Mouse (Mus musculus) intestine, postnatal 0 days (tissue): ENCODE measurements around the gene Gm9964. TPM values are rescaled to one million over a fixed set of nuclear protein-coding genes. Genes with fewer than 3 reads are reported as not detected.

Experiments used
- ATAC-seq: fragments of 200-750 bp; cut with Nextera tagmentation; 2 replicates; pipeline ENCODE4 v1.8.0; 2017; ENCODE audit warnings: mild to moderate bottlenecking, moderate TSS enrichment, moderate library complexity
- H3K27ac ChIP-seq: fragments of 300-500 bp; sonication (generic); 2 replicates; pipeline ENCODE4 v1.5.1; 2014; ENCODE audit warnings: mild to moderate bottlenecking, low read depth, low read length, moderate library complexity
- H3K27me3 ChIP-seq: fragments of 300-500 bp; sonication (generic); replicated peaks from 2 replicates; pipeline ENCODE4 v1.6.1; 2014; ENCODE audit warnings: low read length, mixed read lengths; ENCODE audit not compliant: control insufficient read depth, insufficient read depth
- H3K36me3 ChIP-seq: fragments of 300-500 bp; sonication (generic); 2 replicates; pipeline ENCODE4 v1.6.1; 2014; ENCODE audit warnings: mild to moderate bottlenecking, moderate library complexity; ENCODE audit not compliant: control insufficient read depth, insufficient read depth
- H3K4me1 ChIP-seq: fragments of 300-500 bp; sonication (generic); replicated peaks from 2 replicates; pipeline ENCODE4 v1.6.1; 2014; ENCODE audit warnings: antibody characterized with exemption, low read length, mixed read lengths; ENCODE audit not compliant: control insufficient read depth, insufficient read depth
- H3K4me2 ChIP-seq: fragments of 300-500 bp; sonication (generic); replicated peaks from 2 replicates; pipeline ENCODE4 v1.6.1; 2014; ENCODE audit warnings: low read depth, mild to moderate bottlenecking, moderate library complexity
- H3K4me3 ChIP-seq: fragments of 300-500 bp; sonication (generic); 2 replicates; pipeline ENCODE4 v1.5.1; 2014; ENCODE audit warnings: low read depth, low read length
- H3K9ac ChIP-seq: fragments of 300-500 bp; sonication (generic); 2 replicates; pipeline ENCODE4 v1.6.1; 2014; ENCODE audit warnings: mild to moderate bottlenecking, low read depth, low read length
- H3K9me3 ChIP-seq: fragments of 300-500 bp; sonication (generic); 2 replicates; pipeline ENCODE4 v1.6.1; 2016; ENCODE audit warnings: mixed run types; ENCODE audit not compliant: control insufficient read depth
- CTCF ChIP-seq: sonication (generic); IDR thresholded peaks from 2 replicates; pipeline ENCODE4 v1.5.1; 2016; ENCODE audit warnings: low read depth, mild to moderate bottlenecking, control low read depth, antibody characterized with exemption, moderate library complexity
- WGBS: fragments of 180-500 bp; shearing (Covaris S2); extraction: QIAGEN DNeasy Blood & Tissue Kit; methylation state at CpG from one replicate; pipeline ENCODE4 v1.1.7; 2014; 5-methylcytosine and 5-hydroxymethylcytosine counted together
- polyA plus RNA-seq: library from polyadenylated mRNA; unstranded; fragments of >200 nt; fragmentation: Nextera tagmentation; extraction: Ambion mirVana; gene quantifications from 2 replicates; pipeline ENCODE4 v1.2.1, GENCODE M21; 2015

The Gm9964 gene
- polyA plus RNA-seq, 1 experiment from 2014 or later = not detected

GRCm38 (mm10) chr11:79287447-79287846, 9.3 kb downstream of the Gm9964 start:
- no peak overlapping the region for H3K4me2 ChIP-seq
- no peak for TF ChIP-seq CTCF
- H3K9me3 ChIP-seq = no peaks in the 10 kb centered on the region
- WGBS = 47% methylated on average over 6 of the region's 6 CpGs
- no peak overlapping the region for H3K9ac ChIP-seq
- H3K27me3 ChIP-seq = no peaks in the 10 kb centered on the region
- no peak overlapping the region for H3K4me3 ChIP-seq
- peak; percentile 20; the same call in 1 of the 2 replicates for ATAC-seq
- peak overlapping the region; percentile 35; the same call in 1 of the 2 replicates for H3K27ac ChIP-seq
- peaks cover 11% of the 10 kb centered on the region; the same call in 1 of the 2 replicates for H3K4me1 ChIP-seq
- H3K36me3 ChIP-seq = no peaks in the 10 kb centered on the region

DNA sequence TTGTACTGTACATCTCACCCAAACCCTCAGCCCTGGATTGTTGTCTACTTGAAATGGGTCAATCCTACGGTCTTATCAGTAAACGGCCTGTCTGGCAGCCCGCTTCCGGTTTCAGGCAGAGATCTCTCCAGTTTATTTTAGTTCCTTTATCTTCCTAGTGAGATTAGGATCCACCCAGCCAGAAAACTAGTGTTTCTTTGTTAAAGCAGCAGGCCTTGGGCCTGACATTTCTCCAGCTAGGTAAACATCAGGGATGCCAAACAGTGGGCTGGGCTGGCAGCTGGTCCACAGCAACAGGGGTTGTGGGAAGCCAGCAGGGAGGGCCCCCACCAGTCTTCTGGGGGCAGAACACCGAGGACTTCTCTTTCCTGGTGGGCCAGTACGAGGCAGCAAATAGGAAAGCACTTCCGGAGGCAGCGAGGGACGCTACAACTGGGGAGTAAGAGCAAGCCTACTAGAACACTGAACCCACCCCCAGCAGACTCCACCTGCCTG, 10.4 kb downstream of the Gm9964 start:
- 35% methylated on average over 9 of the region's 9 CpGs for WGBS
- Histone ChIP-seq H3K4me2 (no peak overlapping the region), H3K27me3 (no peaks in the 10 kb centered on the region), H3K9ac (no peak overlapping the region), H3K4me1 (peaks cover 11% of the 10 kb centered on the region; the same call in 1 of the 2 replicates), H3K27ac (no peak overlapping the region), H3K4me3 (no peak overlapping the region), H3K36me3 (no peaks in the 10 kb centered on the region), H3K9me3 (no peaks in the 10 kb centered on the region)
- no peak for TF ChIP-seq CTCF
- no peak for ATAC-seq

DNA sequence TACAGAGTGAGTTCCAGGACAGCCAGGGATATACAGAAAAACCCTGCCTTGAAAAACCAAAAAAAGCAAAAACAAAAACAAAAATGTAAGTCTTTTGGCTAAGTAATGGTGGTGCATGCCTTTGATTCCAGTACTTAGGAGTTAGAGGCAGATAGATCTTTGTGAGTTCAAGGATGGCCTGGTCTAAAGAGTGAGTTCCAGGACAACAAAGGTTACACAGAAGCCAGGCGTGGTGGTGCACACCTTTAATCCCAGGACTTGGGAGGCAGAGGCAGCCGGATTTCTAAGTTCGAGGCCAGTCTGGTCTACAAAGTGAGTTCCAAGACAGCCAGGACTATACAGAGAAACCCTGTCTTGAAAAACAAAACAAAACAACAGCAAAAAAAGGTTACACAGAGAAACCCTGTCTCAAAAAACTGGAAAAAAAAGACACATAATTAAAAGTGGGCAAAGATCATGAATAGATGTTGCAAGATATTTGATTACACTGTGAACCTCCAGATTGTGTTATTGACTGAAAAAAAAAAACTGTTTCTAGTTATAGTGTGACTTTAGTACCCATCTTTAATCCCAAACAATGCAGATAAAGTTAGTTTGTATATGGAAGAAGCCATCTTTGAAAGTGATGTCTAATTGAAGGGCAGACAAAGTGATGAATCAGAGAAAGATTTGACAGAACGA, 13.2 kb downstream of the Gm9964 start:
- Histone ChIP-seq H3K4me2 (no peak overlapping the region), H3K27me3 (no peaks in the 10 kb centered on the region)
- WGBS = 98% methylated on average over 4 of the region's 4 CpGs

GRCm38 (mm10) chr11:79281396-79281795, 15.3 kb downstream of the Gm9964 start:
- 28% methylated on average over 5 of the region's 5 CpGs for WGBS
- no peak for ATAC-seq
- no peak overlapping the region for H3K9ac ChIP-seq
- H3K4me1 ChIP-seq = no peaks in the 10 kb centered on the region
- no peak overlapping the region for H3K4me2 ChIP-seq
- no peak overlapping the region for H3K4me3 ChIP-seq
- no peaks in the 10 kb centered on the region for H3K27me3 ChIP-seq
- no peaks in the 10 kb centered on the region for H3K36me3 ChIP-seq
- no peak overlapping the region for H3K27ac ChIP-seq
- no peak for TF ChIP-seq CTCF
- H3K9me3 ChIP-seq = no peaks in the 10 kb centered on the region

More for the DNA sequence above, 13.2 kb downstream of the Gm9964 start:
- H3K4me1 ChIP-seq = peaks cover 7% of the 10 kb centered on the region; the same call in 1 of the 2 replicates
- no peaks in the 10 kb centered on the region for H3K36me3 ChIP-seq
- no peak for TF ChIP-seq CTCF
- no peak overlapping the region for H3K4me3 ChIP-seq
- no peak overlapping the region for H3K27ac ChIP-seq
- ATAC-seq = no peak
- H3K9me3 ChIP-seq = no peaks in the 10 kb centered on the region
- H3K9ac ChIP-seq = no peak overlapping the region

DNA sequence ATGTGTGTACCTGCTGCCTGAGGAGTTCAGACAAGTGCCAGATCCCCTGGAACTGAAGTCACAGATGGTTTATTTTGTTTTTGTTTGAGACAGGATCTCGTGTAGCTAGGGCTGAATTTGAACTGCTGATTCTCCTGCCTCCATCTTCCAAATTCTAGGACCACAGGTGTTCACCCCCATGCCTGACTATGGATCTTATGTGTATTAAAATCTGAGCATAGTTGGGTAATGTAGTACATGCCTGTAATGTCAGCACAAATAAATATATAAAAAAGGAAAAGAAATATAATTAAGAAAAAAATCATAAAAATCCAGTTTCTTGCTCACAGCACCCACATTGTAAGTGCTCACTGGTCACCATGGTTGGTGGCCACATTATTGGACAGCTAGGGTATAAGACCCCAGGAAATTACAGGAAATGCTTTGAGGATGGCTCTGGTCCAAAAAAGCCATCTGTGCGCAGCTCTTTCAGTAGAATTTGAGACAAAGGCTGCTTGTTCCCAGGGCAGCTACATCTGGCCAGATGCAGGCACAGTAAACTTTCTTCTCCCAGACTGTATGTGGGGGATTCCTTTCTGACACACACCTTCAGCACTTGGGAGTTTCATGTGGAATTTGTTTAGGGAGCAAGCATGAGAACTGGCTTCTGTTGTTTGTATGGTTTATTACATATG, 16.8 kb downstream of the Gm9964 start:
- WGBS = 48% methylated on average over 2 of the region's 2 CpGs
- Histone ChIP-seq H3K27ac (no peak overlapping the region), H3K9me3 (no peaks in the 10 kb centered on the region), H3K9ac (no peak overlapping the region), H3K4me3 (no peak overlapping the region), H3K36me3 (no peaks in the 10 kb centered on the region), H3K4me1 (no peaks in the 10 kb centered on the region), H3K4me2 (no peak overlapping the region), H3K27me3 (no peaks in the 10 kb centered on the region)
- TF ChIP-seq CTCF = no peak
- ATAC-seq = no peak

- Histone ChIP-seq H3K4me3 (no peak overlapping the region), H3K4me1 (no peaks in the 10 kb centered on the region), H3K4me2 (0 out of 2 replicates have a peak overlapping the region, but pooled peaks have one; percentile 3), H3K27ac (no peak overlapping the region), H3K36me3 (no peaks in the 10 kb centered on the region), H3K9me3 (no peaks in the 10 kb centered on the region), H3K9ac (no peak overlapping the region), H3K27me3 (no peaks in the 10 kb centered on the region)
- WGBS = 46% methylated on average over 4 of the region's 4 CpGs
- TF ChIP-seq CTCF = no peak
- no peak for ATAC-seq
Measured at GRCm38 (mm10) chr11:79273757-79274156, 22.9 kb downstream of the Gm9964 start.
